Mouse (Mus musculus) erythroblast, embryonic 14.5 days (primary cell): ENCODE measurements around the gene Ptges3l.
"Not testable (repeated sequence)": the region's sequence is repeated elsewhere in the genome, so short reads cannot be mapped to it uniquely, and the experiment has no call there.

Experiments
- GATA1 ChIP-seq: IDR thresholded peaks from 2 replicates; pipeline ENCODE4 v1.6.1; 2012; ENCODE audit warnings: low read length, inconsistent platforms, mixed read lengths
- TAL1 ChIP-seq: IDR thresholded peaks from 3 replicates; pipeline ENCODE4 v1.6.1; 2012; ENCODE audit warnings: low read length, inconsistent platforms, mixed read lengths

GRCm38 (mm10) chr11:101441450-101442126 lies 16.5 kb upstream of the Ptges3l start:
- TF ChIP-seq TAL1, GATA1: not testable (repeated sequence)
